Mouse (Mus musculus) intestine, postnatal 0 days (tissue): Measurements from ENCODE around the gene Pim1. TPM values are rescaled to one million over a fixed set of nuclear protein-coding genes. Genes with fewer than 3 reads are reported as not detected.

ENCODE experiments used
- ATAC-seq: fragments of 200-750 bp; cut with Nextera tagmentation; 2 replicates; pipeline ENCODE4 v1.8.0; 2017; ENCODE audit warnings: mild to moderate bottlenecking, moderate TSS enrichment, moderate library complexity
- H3K27ac ChIP-seq: fragments of 300-500 bp; sonication (generic); 2 replicates; pipeline ENCODE4 v1.5.1; 2014; ENCODE audit warnings: mild to moderate bottlenecking, low read depth, low read length, moderate library complexity
- H3K27me3 ChIP-seq: fragments of 300-500 bp; sonication (generic); replicated peaks from 2 replicates; pipeline ENCODE4 v1.6.1; 2014; ENCODE audit warnings: low read length, mixed read lengths; ENCODE audit not compliant: control insufficient read depth, insufficient read depth
- H3K36me3 ChIP-seq: fragments of 300-500 bp; sonication (generic); 2 replicates; pipeline ENCODE4 v1.6.1; 2014; ENCODE audit warnings: mild to moderate bottlenecking, moderate library complexity; ENCODE audit not compliant: control insufficient read depth, insufficient read depth
- H3K4me1 ChIP-seq: fragments of 300-500 bp; sonication (generic); replicated peaks from 2 replicates; pipeline ENCODE4 v1.6.1; 2014; ENCODE audit warnings: antibody characterized with exemption, low read length, mixed read lengths; ENCODE audit not compliant: control insufficient read depth, insufficient read depth
- H3K4me2 ChIP-seq: fragments of 300-500 bp; sonication (generic); replicated peaks from 2 replicates; pipeline ENCODE4 v1.6.1; 2014; ENCODE audit warnings: low read depth, mild to moderate bottlenecking, moderate library complexity
- H3K4me3 ChIP-seq: fragments of 300-500 bp; sonication (generic); 2 replicates; pipeline ENCODE4 v1.5.1; 2014; ENCODE audit warnings: low read depth, low read length
- H3K9ac ChIP-seq: fragments of 300-500 bp; sonication (generic); 2 replicates; pipeline ENCODE4 v1.6.1; 2014; ENCODE audit warnings: mild to moderate bottlenecking, low read depth, low read length
- H3K9me3 ChIP-seq: fragments of 300-500 bp; sonication (generic); 2 replicates; pipeline ENCODE4 v1.6.1; 2016; ENCODE audit warnings: mixed run types; ENCODE audit not compliant: control insufficient read depth
- CTCF ChIP-seq: sonication (generic); IDR thresholded peaks from 2 replicates; pipeline ENCODE4 v1.5.1; 2016; ENCODE audit warnings: low read depth, mild to moderate bottlenecking, control low read depth, antibody characterized with exemption, moderate library complexity
- WGBS: fragments of 180-500 bp; shearing (Covaris S2); extraction: QIAGEN DNeasy Blood & Tissue Kit; methylation state at CpG from one replicate; pipeline ENCODE4 v1.1.7; 2014; 5-methylcytosine and 5-hydroxymethylcytosine counted together
- polyA plus RNA-seq: library from polyadenylated mRNA; unstranded; fragments of >200 nt; fragmentation: Nextera tagmentation; extraction: Ambion mirVana; gene quantifications from 2 replicates; pipeline ENCODE4 v1.2.1, GENCODE M21; 2015

Gene Pim1
- polyA plus RNA-seq, 1 experiment from 2014 or later = 16.8 TPM

DNA sequence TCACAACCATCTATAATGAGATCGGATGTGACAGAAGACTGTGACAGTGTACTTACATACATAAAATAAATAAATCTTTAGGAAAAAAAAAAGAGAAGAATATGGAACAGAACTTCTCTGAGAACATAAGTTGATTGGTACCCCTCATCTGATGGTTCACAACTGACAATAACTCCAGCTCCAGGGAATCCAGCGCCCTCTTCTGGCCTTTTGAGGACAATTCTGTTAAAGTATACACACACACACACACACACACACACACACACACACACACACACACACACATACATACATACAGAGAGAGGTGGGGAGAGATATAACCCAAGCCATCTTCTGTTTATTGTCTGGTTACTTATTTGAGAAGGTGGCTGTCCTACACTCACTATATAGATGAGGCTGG lies 6.1 kb upstream of the Pim1 start:
- peaks cover 8% of the 10 kb centered on the region; the same call in 1 of the 2 replicates for H3K4me1 ChIP-seq
- no peaks in the 10 kb centered on the region for H3K27me3 ChIP-seq
- no peaks in the 10 kb centered on the region for H3K36me3 ChIP-seq
- ATAC-seq = no peak
- H3K4me3 ChIP-seq = no peak overlapping the region
- H3K27ac ChIP-seq = no peak overlapping the region
- H3K9me3 ChIP-seq = 0 out of 2 replicates have a peak, but pooled peaks cover 3% of the 10 kb centered on the region
- H3K4me2 ChIP-seq = no peak overlapping the region
- 90% methylated on average over 2 of the region's 2 CpGs for WGBS
- H3K9ac ChIP-seq = no peak overlapping the region
- TF ChIP-seq CTCF = peak; percentile 22

DNA sequence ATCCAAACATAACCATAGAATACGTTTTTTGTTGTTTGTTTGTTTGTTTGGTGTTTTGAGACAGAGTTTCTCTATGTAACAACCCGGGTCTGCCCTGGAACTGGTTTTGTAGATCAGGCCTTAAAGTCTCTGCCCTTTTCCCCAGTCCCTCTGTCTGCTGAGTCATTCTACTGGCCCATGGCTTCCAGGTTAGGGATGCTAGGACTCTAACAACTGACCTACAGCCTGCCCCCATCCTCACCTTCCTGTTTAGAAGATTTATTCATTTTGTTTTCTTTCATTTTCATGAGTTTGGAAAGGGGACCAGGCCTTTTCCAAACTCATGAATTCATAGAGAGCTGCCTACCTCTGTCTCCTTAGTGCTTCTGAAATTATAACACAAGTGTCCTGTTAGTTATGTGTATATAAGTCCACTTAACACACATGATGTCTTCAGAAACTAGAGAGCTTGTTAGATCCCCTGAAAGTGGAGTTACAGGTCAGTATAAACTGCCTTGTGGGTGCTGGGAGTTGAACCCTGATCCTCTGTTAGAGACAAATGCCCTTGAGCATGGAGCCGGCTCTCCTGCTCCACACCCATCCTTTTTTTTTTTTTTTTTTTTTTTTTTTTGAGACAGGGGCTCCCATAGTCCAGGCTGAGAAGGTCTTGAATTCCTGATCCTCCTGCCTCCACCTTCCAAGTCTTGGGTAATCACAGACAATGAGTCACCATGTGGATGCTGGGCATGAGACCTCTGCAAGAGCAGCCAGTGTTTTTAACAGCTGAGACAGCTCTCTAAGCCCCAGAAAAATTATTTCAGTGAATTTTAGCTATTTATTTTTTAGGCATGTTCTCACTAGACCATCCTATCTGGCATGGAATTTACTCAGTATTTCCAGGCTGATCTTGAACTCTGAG lies 5.0 kb upstream of the Pim1 start:
- H3K27ac ChIP-seq = no peak overlapping the region
- WGBS = 52% methylated on average over 3 of the region's 3 CpGs
- TF ChIP-seq CTCF = no peak
- no peak overlapping the region for H3K9ac ChIP-seq
- H3K4me3 ChIP-seq = no peak overlapping the region
- H3K4me1 ChIP-seq = peaks cover 8% of the 10 kb centered on the region; the same call in 1 of the 2 replicates
- H3K27me3 ChIP-seq = no peaks in the 10 kb centered on the region
- H3K36me3 ChIP-seq = no peaks in the 10 kb centered on the region
- ATAC-seq = no peak
- no peak overlapping the region for H3K4me2 ChIP-seq
- 0 out of 2 replicates have a peak, but pooled peaks cover 3% of the 10 kb centered on the region for H3K9me3 ChIP-seq

DNA sequence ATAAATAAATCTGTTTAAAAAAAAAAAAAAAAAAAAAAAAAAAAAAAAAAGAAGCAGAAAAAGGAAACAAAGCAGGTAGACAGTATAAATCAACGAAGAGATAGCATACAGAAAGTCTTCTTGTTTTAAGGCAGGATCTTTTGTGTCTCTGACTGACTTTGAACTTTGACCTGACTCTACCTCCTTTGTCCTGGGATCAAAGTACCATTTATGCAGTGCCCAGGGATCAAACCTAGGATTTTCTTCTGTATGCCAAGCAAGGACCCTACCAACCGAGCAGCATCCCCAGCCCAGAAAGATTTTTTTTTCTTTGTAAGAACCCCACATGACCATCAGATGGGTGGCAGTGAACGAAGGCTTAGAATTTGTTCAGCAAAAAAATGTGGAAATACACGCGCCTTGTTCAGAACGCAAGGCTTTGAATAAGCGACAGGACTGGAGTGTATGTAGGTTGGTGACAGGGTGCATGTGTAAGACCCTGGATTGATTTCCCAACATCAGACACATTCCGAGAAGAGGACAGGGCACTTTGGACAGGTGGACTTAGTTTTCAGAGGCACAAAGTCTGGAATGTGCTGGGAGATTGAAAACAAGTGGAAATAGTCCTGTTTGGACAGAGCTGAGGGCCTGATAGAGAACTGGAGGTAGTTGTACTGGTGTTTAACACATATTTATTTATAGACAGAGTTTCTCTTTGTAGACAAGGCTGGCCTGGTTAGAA lies 2.1 kb upstream of the Pim1 start:
- ATAC-seq = no peak
- Histone ChIP-seq H3K9me3 (no peaks in the 10 kb centered on the region), H3K27me3 (no peaks in the 10 kb centered on the region), H3K4me3 (no peak overlapping the region), H3K4me2 (no peak overlapping the region), H3K36me3 (peaks cover 3% of the 10 kb centered on the region; the same call in 1 of the 2 replicates), H3K27ac (peak overlapping the region; percentile 22; the same call in 1 of the 2 replicates), H3K9ac (no peak overlapping the region), H3K4me1 (peaks cover 14% of the 10 kb centered on the region; the same call in 1 of the 2 replicates)
- WGBS = 86% methylated on average over 8 of the region's 8 CpGs
- no peak for TF ChIP-seq CTCF

DNA sequence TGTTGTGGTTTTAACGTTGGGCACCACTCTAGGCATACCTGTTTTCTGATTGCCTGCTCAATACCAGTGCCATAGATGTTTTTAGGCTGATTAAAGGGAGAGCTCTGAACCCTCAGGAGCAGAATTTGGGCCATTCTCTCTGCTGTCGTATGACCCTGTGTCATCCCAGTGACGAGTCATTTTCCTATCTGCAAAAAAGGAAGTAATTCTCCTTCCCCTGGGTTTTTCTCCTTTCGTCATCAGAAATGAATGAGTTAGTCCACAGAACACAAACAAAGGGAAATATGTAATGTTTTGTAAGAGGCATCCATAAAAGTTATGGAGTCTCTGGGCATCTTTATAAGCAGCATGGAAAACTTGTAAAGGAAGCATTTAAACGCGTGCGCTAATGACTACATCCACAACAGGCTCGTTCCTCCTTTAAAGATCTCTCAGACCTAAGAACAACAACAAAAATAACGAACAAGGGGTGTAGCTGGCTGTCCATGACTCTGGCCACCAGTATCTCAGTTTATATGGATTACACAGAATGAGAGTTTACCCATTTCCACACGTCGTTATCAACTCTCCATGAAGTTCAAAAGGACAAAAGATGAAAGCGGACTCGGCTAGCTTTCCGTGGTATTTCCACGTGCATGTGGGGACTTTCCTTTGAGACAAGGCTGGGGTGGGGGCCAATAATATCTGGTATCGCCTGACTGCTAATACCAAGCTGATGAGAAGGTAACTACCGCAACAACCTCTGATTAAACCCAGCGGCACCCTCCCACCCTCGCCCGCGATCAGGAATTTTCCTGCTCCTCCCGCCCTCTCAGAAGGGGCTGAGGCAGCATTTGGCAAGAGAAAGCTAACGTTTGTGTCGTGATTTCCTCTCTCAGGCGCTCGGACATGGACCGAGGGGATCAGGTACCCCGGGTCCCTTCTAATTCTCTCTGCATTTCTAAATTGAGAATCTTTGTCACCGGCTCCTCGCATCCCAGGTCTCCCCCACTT lies 1.3 kb upstream of the Pim1 start:
- no peak for TF ChIP-seq CTCF
- ATAC-seq = no peak

DNA sequence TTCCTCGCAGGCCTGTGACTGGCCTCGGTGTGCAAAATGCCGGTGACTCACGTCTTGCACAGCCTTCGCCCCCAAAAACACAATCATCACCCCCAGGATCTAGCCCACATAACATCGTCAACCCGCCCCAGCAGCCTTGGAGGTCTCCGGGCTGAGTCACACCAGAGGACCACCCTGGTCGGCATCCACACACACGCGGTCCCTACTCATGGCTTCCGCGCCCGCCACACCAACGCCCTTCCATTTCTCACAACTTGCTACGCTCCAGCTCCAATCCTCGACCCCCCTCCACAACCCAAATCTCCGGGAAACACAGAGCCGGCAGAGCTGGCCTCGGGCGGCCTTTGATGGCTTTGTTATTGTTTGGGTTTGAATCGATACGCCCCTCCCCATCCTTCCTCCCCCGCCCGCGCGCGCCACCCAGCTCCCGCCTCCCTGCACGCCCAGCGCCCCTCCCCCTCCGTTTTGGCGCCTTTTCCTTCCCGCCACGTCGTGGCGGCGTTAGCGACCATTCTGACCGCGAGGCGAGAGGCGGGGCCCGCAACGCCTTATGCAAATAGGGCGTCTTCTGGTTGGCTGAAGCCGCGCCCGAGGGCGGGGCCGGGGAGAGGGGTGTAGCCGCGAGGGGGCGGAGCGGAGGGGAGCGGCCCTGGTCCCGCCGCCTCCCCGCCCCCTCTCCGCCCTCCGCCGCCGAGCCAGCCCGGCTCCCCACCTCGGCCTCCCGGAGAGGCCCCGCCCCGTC lies 411 bp upstream of the Pim1 start:
- peak; percentile 25 for TF ChIP-seq CTCF
- Histone ChIP-seq H3K4me3 (peak overlapping the region; percentile 96), H3K4me1 (peaks cover 14% of the 10 kb centered on the region; the same call in 1 of the 2 replicates), H3K9ac (peak overlapping the region; percentile 95), H3K9me3 (no peaks in the 10 kb centered on the region), H3K27me3 (no peaks in the 10 kb centered on the region), H3K27ac (peak overlapping the region; percentile 95), H3K36me3 (peaks cover 19% of the 10 kb centered on the region), H3K4me2 (peak overlapping the region; percentile 89)
- ATAC-seq = peak; percentile 88
- 1% methylated on average over 55 of the region's 68 CpGs for WGBS

More for the DNA sequence above, 1.3 kb upstream of the Pim1 start:
- Histone ChIP-seq H3K27ac (peak overlapping the region; percentile 86), H3K9ac (peak overlapping the region; percentile 59), H3K4me1 (peaks cover 14% of the 10 kb centered on the region; the same call in 1 of the 2 replicates), H3K9me3 (no peaks in the 10 kb centered on the region), H3K36me3 (peaks cover 11% of the 10 kb centered on the region), H3K4me2 (peak overlapping the region; percentile 89), H3K27me3 (no peaks in the 10 kb centered on the region), H3K4me3 (peak overlapping the region; percentile 96)
- 5% methylated on average over 30 of the region's 30 CpGs for whole genome bisulfite sequencing
